Mouse (Mus musculus): ENCODE measurements around the gene Ifnl3. TPM values are rescaled to one million over a fixed set of nuclear protein-coding genes. Genes with fewer than 3 reads are reported as not detected.
"Not testable (repeated sequence)": the region's sequence is repeated elsewhere in the genome, so short reads cannot be mapped to it uniquely, and the experiment has no call there.

Gene Ifnl3
- polyA plus RNA-seq, 1 experiment from 2014 or later = not detected

- H3K9ac ChIP-seq (ENCODE audit: low read length) = no peak overlapping the region
- H3K4me2 ChIP-seq (ENCODE audit: low read length) = no peak overlapping the region
- no peaks in the 10 kb centered on the region for H3K36me3 ChIP-seq (ENCODE audit: control insufficient read depth, insufficient read depth, low read length)
- no peak overlapping the region for H3K27ac ChIP-seq (ENCODE audit: low read depth, low read length)
- H3K9me3 ChIP-seq (replicated peaks; ENCODE audit: control insufficient read depth, low read length) = no peaks in the 10 kb centered on the region
- WGBS = 88% methylated on average over 8 of the region's 8 CpGs
- no peak for DNase-seq (ENCODE audit: low spot score)
- no peak overlapping the region for H3K4me3 ChIP-seq (ENCODE audit: low read depth, low read length)
- H3K4me1 ChIP-seq (ENCODE audit: control insufficient read depth, insufficient read depth, low read length) = peaks cover 4% of the 10 kb centered on the region; the same call in 1 of the 2 replicates
- no peak for ATAC-seq
- H3K27me3 ChIP-seq (replicated peaks; ENCODE audit: control insufficient read depth, insufficient read depth, low read length) = no peaks in the 10 kb centered on the region
These were observed 30.3 kb upstream of the Ifnl3 start for GRCm38 (mm10) chr7:28492310-28492709.

GRCm38 (mm10) chr7:28495426-28495825, 27.2 kb upstream of the Ifnl3 start:
- no peaks in the 10 kb centered on the region for H3K36me3 ChIP-seq (ENCODE audit: control insufficient read depth, insufficient read depth, low read length)
- DNase-seq (ENCODE audit: low spot score) (peak; percentile 17), ATAC-seq (no peak)
- H3K27me3 ChIP-seq (replicated peaks; ENCODE audit: control insufficient read depth, insufficient read depth, low read length) = no peaks in the 10 kb centered on the region
- no peak overlapping the region for H3K9ac ChIP-seq (ENCODE audit: low read length)
- no peak overlapping the region for H3K27ac ChIP-seq (ENCODE audit: low read depth, low read length)
- no peaks in the 10 kb centered on the region for H3K9me3 ChIP-seq (replicated peaks; ENCODE audit: control insufficient read depth, low read length)
- H3K4me1 ChIP-seq (ENCODE audit: control insufficient read depth, insufficient read depth, low read length) = no peaks in the 10 kb centered on the region
- H3K4me3 ChIP-seq (ENCODE audit: low read depth, low read length) = no peak overlapping the region
- no peak overlapping the region for H3K4me2 ChIP-seq (ENCODE audit: low read length)
- WGBS = 67% methylated on average over 11 of the region's 11 CpGs

- Histone ChIP-seq H3K9me3 (replicated peaks; ENCODE audit: control insufficient read depth, low read length) (0 out of 2 replicates have a peak, but pooled peaks cover 3% of the 10 kb centered on the region), H3K27ac (ENCODE audit: low read depth, low read length) (no peak overlapping the region), H3K36me3 (ENCODE audit: control insufficient read depth, insufficient read depth, low read length) (no peaks in the 10 kb centered on the region), H3K4me1 (ENCODE audit: control insufficient read depth, insufficient read depth, low read length) (no peaks in the 10 kb centered on the region), H3K4me3 (ENCODE audit: low read depth, low read length) (no peak overlapping the region), H3K4me2 (ENCODE audit: low read length) (no peak overlapping the region), H3K9ac (ENCODE audit: low read length) (no peak overlapping the region), H3K27me3 (replicated peaks; ENCODE audit: control insufficient read depth, insufficient read depth, low read length) (no peaks in the 10 kb centered on the region; the same call in 1 of the 2 replicates)
- no peak for ATAC-seq
- DNase-seq (ENCODE audit: low spot score) = no peak
- WGBS = 8% methylated on average over 5 of the region's 5 CpGs
These were observed 17.1 kb upstream of the Ifnl3 start for GRCm38 (mm10) chr7:28505585-28505984.

GRCm38 (mm10) chr7:28509121-28509520, 13.5 kb upstream of the Ifnl3 start:
- H3K4me2 ChIP-seq (ENCODE audit: low read length); H3K4me1 ChIP-seq (ENCODE audit: control insufficient read depth, insufficient read depth, low read length): not testable (repeated sequence)
- 100% methylated on average over 1 of the region's 2 CpGs for WGBS

GRCm38 (mm10) chr7:28510405-28510974, 12.1 kb upstream of the Ifnl3 start, which contains the start of gene Ifnl2:
Gene Ifnl2 (minus strand): TSS chr7:28510455.
- H3K9me3 ChIP-seq (replicated peaks; ENCODE audit: control insufficient read depth, low read length); H3K9ac ChIP-seq (ENCODE audit: low read length); H3K4me3 ChIP-seq (ENCODE audit: low read depth, low read length); ATAC-seq; H3K27ac ChIP-seq (ENCODE audit: low read depth, low read length); H3K4me1 ChIP-seq (ENCODE audit: control insufficient read depth, insufficient read depth, low read length); H3K27me3 ChIP-seq (replicated peaks; ENCODE audit: control insufficient read depth, insufficient read depth, low read length); H3K4me2 ChIP-seq (ENCODE audit: low read length); H3K36me3 ChIP-seq (ENCODE audit: control insufficient read depth, insufficient read depth, low read length); DNase-seq (ENCODE audit: low spot score): not testable (repeated sequence)
- 60% methylated on average over 8 of the region's 8 CpGs for WGBS

More at GRCm38 (mm10) chr7:28509121-28509520, 13.5 kb upstream of the Ifnl3 start:
- not testable (repeated sequence) for H3K9ac ChIP-seq (ENCODE audit: low read length); H3K27ac ChIP-seq (ENCODE audit: low read depth, low read length); H3K36me3 ChIP-seq (ENCODE audit: control insufficient read depth, insufficient read depth, low read length); DNase-seq (ENCODE audit: low spot score); H3K9me3 ChIP-seq (replicated peaks; ENCODE audit: control insufficient read depth, low read length); ATAC-seq; H3K27me3 ChIP-seq (replicated peaks; ENCODE audit: control insufficient read depth, insufficient read depth, low read length); H3K4me3 ChIP-seq (ENCODE audit: low read depth, low read length)

GRCm38 (mm10) chr7:28511441-28511840, 11.2 kb upstream of the Ifnl3 start:
- H3K4me2 ChIP-seq (ENCODE audit: low read length) = no peak overlapping the region
- WGBS = 70% methylated on average over 8 of the region's 8 CpGs
- H3K9ac ChIP-seq (ENCODE audit: low read length) = no peak overlapping the region
- no peaks in the 10 kb centered on the region for H3K9me3 ChIP-seq (replicated peaks; ENCODE audit: control insufficient read depth, low read length)
- DNase-seq (ENCODE audit: low spot score) (no peak), ATAC-seq (no peak)
- no peak overlapping the region for H3K4me3 ChIP-seq (ENCODE audit: low read depth, low read length)
- H3K27me3 ChIP-seq (replicated peaks; ENCODE audit: control insufficient read depth, insufficient read depth, low read length) = no peaks in the 10 kb centered on the region
- H3K27ac ChIP-seq (ENCODE audit: low read depth, low read length) = no peak overlapping the region
- no peaks in the 10 kb centered on the region for H3K4me1 ChIP-seq (ENCODE audit: control insufficient read depth, insufficient read depth, low read length)
- no peaks in the 10 kb centered on the region for H3K36me3 ChIP-seq (ENCODE audit: control insufficient read depth, insufficient read depth, low read length)

GRCm38 (mm10) chr7:28527922-28528719, 5.5 kb downstream of the Ifnl3 start:
- Histone ChIP-seq H3K4me3 (ENCODE audit: low read depth, low read length) (no peak overlapping the region), H3K27me3 (replicated peaks; ENCODE audit: control insufficient read depth, insufficient read depth, low read length) (0 out of 2 replicates have a peak, but pooled peaks cover 4% of the 10 kb centered on the region), H3K9ac (ENCODE audit: low read length) (no peak overlapping the region), H3K36me3 (ENCODE audit: control insufficient read depth, insufficient read depth, low read length) (no peaks in the 10 kb centered on the region), H3K4me1 (ENCODE audit: control insufficient read depth, insufficient read depth, low read length) (no peaks in the 10 kb centered on the region), H3K9me3 (replicated peaks; ENCODE audit: control insufficient read depth, low read length) (no peaks in the 10 kb centered on the region), H3K4me2 (ENCODE audit: low read length) (no peak overlapping the region), H3K27ac (ENCODE audit: low read depth, low read length) (no peak overlapping the region)
- 9% methylated on average over 19 of the region's 19 CpGs for WGBS
- ATAC-seq (peak; percentile 37; the same call in 1 of the 2 replicates), DNase-seq (ENCODE audit: low spot score) (peak; percentile 68)

GRCm38 (mm10) chr7:28532005-28532404, 9.4 kb downstream of the Ifnl3 start:
- Histone ChIP-seq H3K9ac (ENCODE audit: low read length) (no peak overlapping the region), H3K4me3 (ENCODE audit: low read depth, low read length) (no peak overlapping the region), H3K4me1 (ENCODE audit: control insufficient read depth, insufficient read depth, low read length) (no peaks in the 10 kb centered on the region), H3K9me3 (replicated peaks; ENCODE audit: control insufficient read depth, low read length) (no peaks in the 10 kb centered on the region), H3K27ac (ENCODE audit: low read depth, low read length) (no peak overlapping the region), H3K27me3 (replicated peaks; ENCODE audit: control insufficient read depth, insufficient read depth, low read length) (0 out of 2 replicates have a peak, but pooled peaks cover 4% of the 10 kb centered on the region), H3K4me2 (ENCODE audit: low read length) (no peak overlapping the region), H3K36me3 (ENCODE audit: control insufficient read depth, insufficient read depth, low read length) (no peaks in the 10 kb centered on the region)
- ATAC-seq = no peak
- WGBS = 83% methylated on average over 8 of the region's 8 CpGs
- no peak for DNase-seq (ENCODE audit: low spot score)

GRCm38 (mm10) chr7:28538886-28539285, 16.2 kb downstream of the Ifnl3 start:
- not testable (repeated sequence) for H3K4me2 ChIP-seq (ENCODE audit: low read length); H3K27me3 ChIP-seq (replicated peaks; ENCODE audit: control insufficient read depth, insufficient read depth, low read length); H3K4me1 ChIP-seq (ENCODE audit: control insufficient read depth, insufficient read depth, low read length); H3K27ac ChIP-seq (ENCODE audit: low read depth, low read length); H3K36me3 ChIP-seq (ENCODE audit: control insufficient read depth, insufficient read depth, low read length); DNase-seq (ENCODE audit: low spot score); H3K9me3 ChIP-seq (replicated peaks; ENCODE audit: control insufficient read depth, low read length); H3K4me3 ChIP-seq (ENCODE audit: low read depth, low read length); ATAC-seq; H3K9ac ChIP-seq (ENCODE audit: low read length)
- WGBS = 89% methylated on average over 6 of the region's 6 CpGs

Data from forebrain, embryonic 14.5 days (tissue).